Mouse (Mus musculus) stomach, embryonic 16.5 days (tissue): ENCODE results near the gene Nudt13. TPM values are rescaled to one million over a fixed set of nuclear protein-coding genes. Genes with fewer than 3 reads are reported as not detected.
A peak's percentile ranks its signal among the peaks of the same experiment; 100 is the strongest.
"Not testable (repeated sequence)": the region's sequence is repeated elsewhere in the genome, so short reads cannot be mapped to it uniquely, and the experiment has no call there.

Source experiments
- ATAC-seq: fragments of 200-750 bp; cut with Nextera tagmentation; 2 replicates; pipeline ENCODE4 v1.8.0; 2017; ENCODE audit warnings: moderate number of reproducible peaks, moderate TSS enrichment; ENCODE audit not compliant: insufficient read depth, low FRiP score
- H3K27ac ChIP-seq: fragments of 300-500 bp; sonication (generic); 2 replicates; pipeline ENCODE4 v1.5.1; 2014; ENCODE audit warnings: low read length
- H3K27me3 ChIP-seq: fragments of 300-500 bp; sonication (generic); 2 replicates; pipeline ENCODE4 v1.6.1; 2014; ENCODE audit warnings: low read length, control low read depth, mixed read lengths; ENCODE audit not compliant: control insufficient read depth, insufficient read depth
- H3K36me3 ChIP-seq: fragments of 300-500 bp; sonication (generic); 2 replicates; pipeline ENCODE4 v1.6.1; 2014; ENCODE audit warnings: low read length; ENCODE audit not compliant: control insufficient read depth, insufficient read depth
- H3K4me1 ChIP-seq: fragments of 300-500 bp; sonication (generic); 2 replicates; pipeline ENCODE4 v1.6.1; 2014; ENCODE audit warnings: low read length, control low read depth, mixed read lengths; ENCODE audit not compliant: control insufficient read depth, insufficient read depth
- H3K4me2 ChIP-seq: fragments of 300-500 bp; sonication (generic); 2 replicates; pipeline ENCODE4 v1.6.1; 2014; ENCODE audit warnings: low read depth, low read length, mixed read lengths
- H3K4me3 ChIP-seq: fragments of 300-500 bp; sonication (generic); replicated peaks from 2 replicates; pipeline ENCODE4 v1.5.1; 2014; ENCODE audit warnings: mild to moderate bottlenecking, low read length
- H3K9ac ChIP-seq: fragments of 300-500 bp; sonication (generic); 2 replicates; pipeline ENCODE4 v1.6.1; 2014; ENCODE audit warnings: low read length
- H3K9me3 ChIP-seq: fragments of 300-500 bp; sonication (generic); replicated peaks from 2 replicates; pipeline ENCODE4 v1.6.1; 2016; ENCODE audit warnings: low read length, control low read depth; ENCODE audit not compliant: control insufficient read depth
- WGBS: fragments of 180-500 bp; shearing (Covaris S2); extraction: QIAGEN DNeasy Blood & Tissue Kit; methylation state at CpG from one replicate; pipeline ENCODE4 v1.1.7; 2014; 5-methylcytosine and 5-hydroxymethylcytosine counted together
- polyA plus RNA-seq: library from polyadenylated mRNA; unstranded; fragments of >200 nt; fragmentation: Nextera tagmentation; extraction: Ambion mirVana; gene quantifications from 2 replicates; pipeline ENCODE4 v1.2.1, GENCODE M21; 2015

The Nudt13 gene
- polyA plus RNA-seq, 1 experiment from 2014 or later = 14.9 TPM

DNA sequence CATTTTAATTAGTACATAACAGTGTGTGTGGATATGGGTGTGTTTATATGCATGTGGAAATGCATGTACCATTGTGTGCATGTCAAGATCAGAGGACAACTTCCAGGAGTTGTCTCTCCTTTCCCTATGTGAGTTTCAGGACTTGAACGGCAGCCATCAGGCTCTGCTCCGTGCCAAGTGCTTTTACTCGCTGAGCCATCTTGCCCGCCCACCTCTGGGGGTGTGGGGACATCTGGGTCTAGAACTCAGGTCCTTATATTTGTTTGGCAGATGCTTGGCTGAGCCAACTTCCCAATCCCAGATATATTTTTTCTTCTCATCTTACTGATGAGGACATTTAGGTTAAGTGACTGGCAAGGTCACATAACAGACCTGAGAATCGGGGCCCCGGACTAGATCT is 26.1 kb upstream of the Nudt13 start:
- Histone ChIP-seq H3K27me3 (no peaks in the 10 kb centered on the region), H3K9ac (no peak overlapping the region), H3K36me3 (no peaks in the 10 kb centered on the region), H3K4me2 (no peak overlapping the region), H3K4me3 (no peak overlapping the region), H3K27ac (no peak overlapping the region), H3K4me1 (no peaks in the 10 kb centered on the region), H3K9me3 (no peaks in the 10 kb centered on the region)
- WGBS = 59% methylated on average over 6 of the region's 6 CpGs
- no peak for ATAC-seq

DNA sequence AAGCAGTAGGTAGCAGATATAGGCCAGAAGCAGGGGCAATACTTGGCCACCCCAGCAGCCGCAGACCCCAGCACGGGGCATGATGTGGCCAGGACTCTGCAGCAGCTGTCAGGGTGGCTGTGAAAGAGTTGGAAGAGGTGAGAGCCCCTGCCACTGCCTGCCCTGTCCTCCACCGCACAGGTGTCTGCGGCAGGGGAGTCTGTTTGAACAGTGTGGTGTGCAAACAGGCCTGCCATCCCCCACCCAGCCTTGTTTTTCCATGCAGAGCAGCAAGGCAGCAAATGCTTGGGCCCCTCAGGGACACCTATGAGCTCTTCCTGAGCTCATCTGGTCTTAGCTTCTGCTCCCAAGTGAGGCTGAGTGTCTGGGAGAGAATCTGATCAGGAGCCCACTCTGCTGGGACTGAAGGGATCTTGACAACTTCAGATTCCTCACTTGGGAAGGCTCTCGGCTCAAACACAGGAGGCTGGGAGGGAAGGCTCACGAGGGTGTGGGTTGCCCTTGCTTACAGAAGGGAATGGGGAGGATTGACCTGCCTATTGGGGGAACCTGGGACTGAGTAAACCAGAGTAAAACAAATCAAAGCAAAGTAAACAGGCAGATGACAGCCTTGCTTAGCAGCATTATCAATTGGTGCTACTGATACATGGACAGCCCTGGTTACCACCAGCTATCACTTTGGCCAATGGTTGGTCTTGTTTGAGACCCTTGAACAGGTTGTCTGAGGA is 25.3 kb upstream of the Nudt13 start, which contains the start of gene Kcnk16:
TSS of gene Kcnk16 (minus strand) at position 118 of the 728 bp plus-strand sequence.
- H3K4me1 ChIP-seq = no peaks in the 10 kb centered on the region
- no peaks in the 10 kb centered on the region for H3K36me3 ChIP-seq
- WGBS = 36% methylated on average over 6 of the region's 6 CpGs
- 0 out of 2 replicates have a peak within 1 kb of the TSS, but pooled peaks have one; percentile 18 for H3K27ac ChIP-seq
- peak; percentile 51; the same call in 1 of the 2 replicates for ATAC-seq
- 0 out of 2 replicates have a peak within 1 kb of the TSS, but pooled peaks have one; percentile 15 for H3K9ac ChIP-seq
- no peaks in the 10 kb centered on the region for H3K27me3 ChIP-seq
- H3K4me3 ChIP-seq = no peak within 1 kb of the TSS
- no peak within 1 kb of the TSS for H3K4me2 ChIP-seq
- no peaks in the 10 kb centered on the region for H3K9me3 ChIP-seq

DNA sequence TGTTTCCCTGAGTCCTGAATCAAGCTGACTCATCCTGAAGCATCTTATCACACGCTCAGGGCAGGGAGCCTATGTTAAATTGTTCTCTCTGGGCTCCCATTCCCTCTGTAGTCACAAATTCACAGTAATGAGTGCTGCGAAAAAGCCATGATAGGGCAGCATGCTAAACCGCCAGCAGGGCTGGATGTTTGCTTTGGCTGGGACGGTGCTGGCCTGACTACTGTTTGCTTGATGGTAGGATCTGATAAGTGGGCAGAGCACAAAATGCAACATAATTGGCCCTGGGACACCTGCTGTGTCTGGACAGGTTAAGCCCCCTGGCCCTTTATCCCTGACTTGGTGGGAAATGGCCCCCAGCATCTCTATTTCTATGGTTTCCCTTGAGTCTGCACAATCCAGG is 3.1 kb upstream of the Nudt13 start:
- no peak overlapping the region for H3K27ac ChIP-seq
- no peaks in the 10 kb centered on the region for H3K27me3 ChIP-seq
- no peak overlapping the region for H3K4me3 ChIP-seq
- H3K9ac ChIP-seq = no peak overlapping the region
- no peaks in the 10 kb centered on the region for H3K36me3 ChIP-seq
- no peak overlapping the region for H3K4me2 ChIP-seq
- ATAC-seq = no peak
- peaks cover 7% of the 10 kb centered on the region for H3K4me1 ChIP-seq
- WGBS = 53% methylated on average over 4 of the region's 4 CpGs
- H3K9me3 ChIP-seq = no peaks in the 10 kb centered on the region

DNA sequence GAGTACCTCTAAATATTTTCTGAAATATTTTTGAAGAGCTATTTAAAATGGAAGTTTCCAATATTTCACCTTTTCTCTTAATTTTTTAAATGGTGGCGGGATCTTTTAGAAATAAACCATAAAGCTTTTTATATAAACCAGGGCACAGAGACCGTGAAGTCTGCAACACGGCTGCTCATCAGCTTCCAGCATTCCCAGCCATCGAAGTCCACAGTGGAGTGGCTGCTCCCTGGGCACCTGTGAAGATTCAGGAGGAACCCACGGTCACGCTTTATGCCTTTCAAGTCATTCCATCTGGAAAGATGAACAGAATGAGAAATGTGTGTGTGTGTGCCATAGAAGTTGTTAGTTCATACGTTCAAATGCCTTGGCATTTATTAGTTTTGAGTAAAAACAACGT is 450 bp downstream of the Nudt13 start:
- no peak for ATAC-seq
- peaks cover 7% of the 10 kb centered on the region for H3K4me1 ChIP-seq
- no peak overlapping the region for H3K27ac ChIP-seq
- H3K4me3 ChIP-seq = peak overlapping the region; percentile 67
- H3K9me3 ChIP-seq = no peaks in the 10 kb centered on the region
- H3K4me2 ChIP-seq = peak overlapping the region; percentile 75
- no peaks in the 10 kb centered on the region for H3K36me3 ChIP-seq
- no peaks in the 10 kb centered on the region for H3K27me3 ChIP-seq
- peak overlapping the region; percentile 63 for H3K9ac ChIP-seq
- WGBS = 37% methylated on average over 8 of the region's 8 CpGs

DNA sequence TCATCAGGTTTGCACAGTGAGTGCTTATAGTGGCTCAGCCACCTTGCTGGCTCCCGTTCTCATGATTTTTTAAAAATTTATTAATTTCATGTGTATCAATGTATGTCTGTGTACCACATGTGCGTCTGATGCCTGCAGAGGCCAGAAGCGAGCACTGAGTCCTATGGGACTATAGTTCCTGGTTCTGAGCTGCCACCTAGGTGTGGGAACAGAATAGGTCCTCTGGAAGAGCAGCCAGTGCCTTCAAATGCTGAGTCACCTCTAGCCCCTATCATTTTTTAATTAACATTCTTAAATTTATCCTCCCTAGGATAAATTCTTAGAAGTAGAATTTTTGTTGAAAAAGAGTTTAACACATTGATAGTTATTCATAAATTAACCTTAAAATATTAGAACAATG is 3.1 kb downstream of the Nudt13 start:
- H3K27me3 ChIP-seq = no peaks in the 10 kb centered on the region
- 77% methylated on average over 3 of the region's 3 CpGs for WGBS
- no peaks in the 10 kb centered on the region for H3K36me3 ChIP-seq
- no peak overlapping the region for H3K4me3 ChIP-seq
- H3K4me1 ChIP-seq = peaks cover 7% of the 10 kb centered on the region
- no peak for ATAC-seq
- no peak overlapping the region for H3K4me2 ChIP-seq
- H3K9ac ChIP-seq = no peak overlapping the region
- no peak overlapping the region for H3K27ac ChIP-seq
- no peaks in the 10 kb centered on the region for H3K9me3 ChIP-seq

DNA sequence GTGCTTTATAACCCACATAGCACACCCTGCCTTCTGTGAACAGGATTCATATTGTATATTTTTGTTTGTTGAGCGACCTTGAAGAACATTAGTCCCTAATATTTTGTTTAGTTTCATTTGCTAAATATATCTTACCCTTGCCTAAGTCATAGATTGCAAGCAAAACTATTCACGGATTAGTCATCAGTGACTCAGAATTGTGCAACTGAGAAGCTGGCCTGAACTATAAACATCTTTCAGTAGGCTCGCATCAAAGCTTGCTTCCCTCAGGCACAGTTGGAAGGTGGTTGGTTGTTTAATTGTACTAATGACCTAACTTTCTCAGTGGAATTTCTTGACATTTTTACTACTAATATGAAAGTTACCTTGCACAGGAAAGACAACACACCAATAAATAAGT is 3.6 kb downstream of the Nudt13 start:
- WGBS = 74% methylated on average over 3 of the region's 3 CpGs
- Histone ChIP-seq H3K4me3 (no peak overlapping the region), H3K27ac (no peak overlapping the region; the same call in 1 of the 2 replicates), H3K36me3 (no peaks in the 10 kb centered on the region), H3K4me1 (peaks cover 7% of the 10 kb centered on the region), H3K9ac (no peak overlapping the region), H3K9me3 (no peaks in the 10 kb centered on the region), H3K27me3 (no peaks in the 10 kb centered on the region), H3K4me2 (no peak overlapping the region)
- no peak for ATAC-seq

DNA sequence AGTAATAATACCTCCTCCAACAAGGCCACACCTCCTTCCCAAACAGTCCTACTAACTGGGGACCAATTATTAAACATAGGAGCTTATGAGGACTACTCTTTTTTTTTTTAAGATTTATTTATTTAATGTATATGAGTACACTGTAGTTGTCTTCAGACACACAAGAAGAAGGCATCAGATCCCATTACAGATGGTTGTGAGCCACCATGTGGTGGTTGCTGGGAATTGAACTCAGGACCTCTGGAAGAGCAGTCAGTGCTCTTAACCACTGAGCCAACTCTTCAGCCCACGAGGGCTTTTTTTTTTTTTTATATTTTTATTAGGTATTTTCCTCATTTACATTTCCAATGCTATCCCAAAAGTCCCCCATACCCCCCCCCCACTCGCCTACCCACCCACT is 10.6 kb downstream of the Nudt13 start:
- not testable (repeated sequence) for H3K9me3 ChIP-seq, H3K4me2 ChIP-seq, H3K27ac ChIP-seq, H3K36me3 ChIP-seq, H3K4me3 ChIP-seq, H3K27me3 ChIP-seq, H3K4me1 ChIP-seq, H3K9ac ChIP-seq, ATAC-seq
- WGBS = 72% methylated on average over 2 of the region's 2 CpGs

DNA sequence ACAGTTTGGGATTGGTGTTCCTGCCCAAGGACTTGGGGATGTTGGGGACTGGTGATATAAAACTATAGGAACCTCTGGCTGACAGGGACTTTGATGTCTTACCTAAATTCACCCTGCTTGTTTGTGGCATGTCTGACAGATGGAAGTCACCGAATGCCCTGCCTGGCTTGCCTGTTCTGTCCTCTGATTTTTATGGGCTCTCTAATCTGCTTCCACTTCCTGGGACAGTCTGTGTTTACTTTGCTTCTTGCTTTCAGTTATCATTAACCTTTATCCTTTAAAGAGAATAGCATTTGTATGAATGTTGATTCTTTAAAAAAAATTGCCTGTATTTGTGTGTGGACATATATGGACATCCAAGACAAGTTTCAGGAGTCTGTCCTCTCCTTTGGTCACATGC is 20.6 kb downstream of the Nudt13 start:
- Histone ChIP-seq H3K4me1 (no peaks in the 10 kb centered on the region), H3K9ac (no peak overlapping the region), H3K27ac (no peak overlapping the region), H3K27me3 (no peaks in the 10 kb centered on the region), H3K9me3 (no peaks in the 10 kb centered on the region), H3K36me3 (peaks cover 7% of the 10 kb centered on the region; the same call in 1 of the 2 replicates), H3K4me2 (no peak overlapping the region), H3K4me3 (no peak overlapping the region)
- WGBS = 56% methylated on average over 1 of the region's 1 CpGs
- no peak for ATAC-seq

DNA sequence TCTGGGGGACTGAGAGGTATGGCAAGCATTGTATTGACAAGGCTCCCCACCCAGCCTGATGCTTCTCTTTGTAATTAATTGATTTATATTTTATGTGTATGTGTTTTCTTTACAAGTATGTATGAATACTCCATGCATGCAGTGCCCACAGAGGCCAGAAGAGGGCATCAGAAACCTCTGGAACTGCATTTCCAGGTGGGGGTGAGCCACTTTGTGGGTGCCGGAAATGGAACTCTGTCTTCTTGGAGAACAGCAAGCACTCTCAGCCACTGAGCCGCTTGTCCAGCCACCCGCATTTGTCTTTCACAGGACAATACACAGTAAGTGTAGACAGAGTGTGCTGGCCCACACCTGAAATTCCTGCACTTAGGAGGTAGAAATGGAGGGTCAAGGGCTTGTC is 24.9 kb downstream of the Nudt13 start:
- no peaks in the 10 kb centered on the region for H3K4me1 ChIP-seq
- H3K4me2 ChIP-seq = no peak overlapping the region
- H3K9me3 ChIP-seq = no peaks in the 10 kb centered on the region
- H3K4me3 ChIP-seq = no peak overlapping the region
- no peak overlapping the region for H3K9ac ChIP-seq
- no peak overlapping the region for H3K27ac ChIP-seq
- WGBS = 77% methylated on average over 3 of the region's 3 CpGs
- no peaks in the 10 kb centered on the region for H3K27me3 ChIP-seq
- no peak for ATAC-seq
- H3K36me3 ChIP-seq = peaks cover 18% of the 10 kb centered on the region; the same call in 1 of the 2 replicates
